Mouse (Mus musculus) ovary, postnatal 36 days (tissue): ENCODE measurements around the gene Trip11.
A peak's percentile ranks its signal among the peaks of the same experiment; 100 is the strongest.

ENCODE experiments used
- DNase-seq: peaks from one replicate; pipeline ENCODE4 v3.0.0; 2022; ENCODE audit warnings: low spot score, mixed read lengths

The Trip11 gene

GRCm38 (mm10) chr12:101821596-101821995 is 91.5 kb downstream of the Trip11 start:
- no peak for DNase-seq

GRCm38 (mm10) chr12:101819570-101819969 is 93.5 kb downstream of the Trip11 start:
- no peak for DNase-seq

GRCm38 (mm10) chr12:101818608-101819370 is 94.3 kb downstream of the Trip11 start, which contains the start of gene Fbln5:
Gene Fbln5, minus strand, starts transcription at chr12:101819055.
- DNase-seq: peak; percentile 67

GRCm38 (mm10) chr12:101818246-101818607 is 94.8 kb downstream of the Trip11 start:
- DNase-seq: no peak

- DNase-seq: no peak
These were observed 96.3 kb downstream of the Trip11 start for GRCm38 (mm10) chr12:101816810-101817209.

- no peak for DNase-seq
These were observed 97.3 kb downstream of the Trip11 start for GRCm38 (mm10) chr12:101815796-101816195.

- no peak for DNase-seq
These were observed 98.6 kb downstream of the Trip11 start for GRCm38 (mm10) chr12:101814423-101814822.

GRCm38 (mm10) chr12:101811181-101811580 is 101.9 kb downstream of the Trip11 start:
- no peak for DNase-seq

- DNase-seq: no peak
These were observed 102.6 kb downstream of the Trip11 start for GRCm38 (mm10) chr12:101810515-101810914.

- DNase-seq: peak; percentile 38
These were observed 105.7 kb downstream of the Trip11 start for GRCm38 (mm10) chr12:101807400-101807799.

GRCm38 (mm10) chr12:101802445-101802844 is 110.6 kb downstream of the Trip11 start:
- no peak for DNase-seq

GRCm38 (mm10) chr12:101801744-101802143 is 111.3 kb downstream of the Trip11 start:
- DNase-seq: no peak

- DNase-seq: no peak
These were observed 112.0 kb downstream of the Trip11 start for GRCm38 (mm10) chr12:101801051-101801450.

- no peak for DNase-seq
These were observed 114.7 kb downstream of the Trip11 start for GRCm38 (mm10) chr12:101798189-101798922.

GRCm38 (mm10) chr12:101794458-101794857 is 118.6 kb downstream of the Trip11 start:
- peak; percentile 38 for DNase-seq

GRCm38 (mm10) chr12:101793221-101793621 is 119.8 kb downstream of the Trip11 start:
- DNase-seq: no peak

GRCm38 (mm10) chr12:101792684-101793083 is 120.4 kb downstream of the Trip11 start:
- DNase-seq: no peak

GRCm38 (mm10) chr12:101789767-101790166 is 123.3 kb downstream of the Trip11 start:
- no peak for DNase-seq

GRCm38 (mm10) chr12:101789250-101789649 is 123.8 kb downstream of the Trip11 start:
- no peak for DNase-seq
